Mouse (Mus musculus) 3T3-L1 (cell line): ENCODE measurements at regions not wholly inside any gene's neighbourhood (a gene's known extent, or its start where the extent isn't known, plus 50 kb on each side); places are given as distances from the start of the nearest gene placed in this dataset.
A peak's percentile ranks its signal among the peaks of the same experiment; 100 is the strongest.

ENCODE experiments used
- DNase-seq: peaks from one replicate; pipeline ENCODE4 v3.0.0-alpha.2; 2015; ENCODE audit warnings: low read depth, low spot score

DNA sequence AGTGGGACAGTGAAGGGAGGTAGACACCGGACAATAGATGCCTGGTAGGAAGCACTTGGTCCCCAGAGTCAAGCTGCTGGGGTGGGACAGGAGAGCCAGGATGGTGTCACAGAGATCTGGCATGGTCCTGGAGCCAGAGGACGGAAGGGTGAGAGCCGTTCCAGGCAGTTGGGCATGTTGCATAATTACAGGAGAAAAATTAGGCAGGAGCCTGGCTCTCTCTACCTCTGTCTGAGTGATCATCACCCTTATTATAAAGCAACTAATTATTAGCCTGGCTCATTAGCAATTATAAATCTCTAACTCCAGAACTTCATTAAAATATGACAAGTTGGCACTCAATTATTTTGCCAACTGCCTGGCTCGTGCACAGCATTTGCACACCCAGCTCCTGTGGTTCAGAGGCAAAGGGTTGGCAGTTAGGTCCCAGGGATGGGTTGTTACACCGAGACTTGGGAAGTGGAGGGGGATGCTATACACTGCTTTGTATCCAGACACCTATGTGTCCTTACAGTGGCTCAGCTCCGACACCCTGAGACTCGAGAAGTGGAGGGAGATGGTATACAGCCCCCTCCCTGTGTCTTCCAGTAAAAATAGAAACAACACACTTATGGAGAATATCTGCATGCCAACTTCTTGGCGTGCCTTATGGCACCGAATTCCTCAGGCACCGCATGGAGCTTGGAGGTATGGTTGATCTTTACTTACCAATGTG is 203.7 kb upstream of the Sdk2 start:
- no peak for DNase-seq

GRCm38 (mm10) chr11:114261959-114262358 is 195.1 kb upstream of the Sdk2 start:
- no peak for DNase-seq

DNA sequence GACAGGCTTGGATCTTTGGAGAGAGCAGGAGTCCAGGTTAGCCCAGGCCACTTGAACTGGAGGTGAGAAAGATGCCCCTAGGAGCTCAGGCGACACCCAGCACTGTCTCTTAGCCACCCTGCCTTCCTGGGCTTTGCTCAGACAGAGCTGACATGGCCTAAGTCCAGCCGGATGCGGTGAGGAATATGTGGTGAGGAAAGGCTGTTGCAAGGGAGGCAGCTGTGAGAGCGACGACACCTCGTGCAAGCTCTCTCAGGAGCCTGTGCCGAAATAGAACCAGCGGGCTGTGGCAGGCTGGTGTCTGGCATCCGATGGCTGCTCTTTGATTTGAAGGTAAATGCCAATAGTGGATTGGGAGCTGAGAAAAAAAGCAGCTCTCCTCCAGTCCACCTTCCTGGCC is 191.4 kb upstream of the Sdk2 start:
- no peak for DNase-seq

- DNase-seq: no peak
Measured at GRCm38 (mm10) chr11:114257756-114258155, 190.9 kb upstream of the Sdk2 start.

GRCm38 (mm10) chr11:114257061-114257460 is 190.2 kb upstream of the Sdk2 start:
- no peak for DNase-seq

DNA sequence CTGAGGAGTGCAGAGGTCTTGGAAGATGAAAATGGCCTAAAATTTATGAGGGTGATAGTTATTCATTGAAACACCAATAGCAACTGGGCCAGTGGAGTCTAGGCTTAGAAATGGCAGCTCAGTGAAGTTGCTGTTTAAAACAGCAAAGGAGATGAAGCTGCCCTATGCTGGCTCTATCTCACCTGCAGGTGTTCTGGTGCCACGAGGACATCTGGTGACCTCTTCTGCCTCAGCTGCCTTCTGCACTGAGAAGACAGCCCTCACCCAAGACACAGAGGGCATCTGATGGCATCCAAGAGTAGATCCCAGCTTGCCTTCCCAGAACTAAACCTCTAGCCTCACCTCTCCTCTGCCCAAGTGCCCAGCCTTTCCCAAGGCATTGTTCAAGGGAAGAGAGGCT is 187.5 kb upstream of the Sdk2 start:
- no peak for DNase-seq

DNA sequence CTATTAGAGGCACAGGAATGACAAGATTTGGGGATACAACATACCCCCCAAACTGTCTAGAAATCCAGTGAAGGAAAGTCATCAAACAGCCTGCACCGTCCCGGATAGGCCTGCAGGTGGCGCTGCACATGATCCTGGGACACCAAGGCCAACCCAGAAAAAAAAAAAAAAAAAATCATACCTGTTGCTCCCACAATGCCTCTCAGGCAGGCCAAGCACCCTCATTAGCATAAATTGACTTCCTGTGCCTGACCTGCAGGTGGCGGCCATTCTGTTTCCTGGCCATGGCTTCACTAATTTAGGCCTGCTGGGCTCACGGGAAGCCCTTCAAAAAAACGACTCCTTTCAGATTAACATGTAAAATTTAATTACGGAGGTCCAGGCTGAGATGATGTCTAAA is 184.8 kb upstream of the Sdk2 start:
- DNase-seq: peak; percentile 2

GRCm38 (mm10) chr11:114249215-114249614 is 182.4 kb upstream of the Sdk2 start:
- DNase-seq: no peak

DNA sequence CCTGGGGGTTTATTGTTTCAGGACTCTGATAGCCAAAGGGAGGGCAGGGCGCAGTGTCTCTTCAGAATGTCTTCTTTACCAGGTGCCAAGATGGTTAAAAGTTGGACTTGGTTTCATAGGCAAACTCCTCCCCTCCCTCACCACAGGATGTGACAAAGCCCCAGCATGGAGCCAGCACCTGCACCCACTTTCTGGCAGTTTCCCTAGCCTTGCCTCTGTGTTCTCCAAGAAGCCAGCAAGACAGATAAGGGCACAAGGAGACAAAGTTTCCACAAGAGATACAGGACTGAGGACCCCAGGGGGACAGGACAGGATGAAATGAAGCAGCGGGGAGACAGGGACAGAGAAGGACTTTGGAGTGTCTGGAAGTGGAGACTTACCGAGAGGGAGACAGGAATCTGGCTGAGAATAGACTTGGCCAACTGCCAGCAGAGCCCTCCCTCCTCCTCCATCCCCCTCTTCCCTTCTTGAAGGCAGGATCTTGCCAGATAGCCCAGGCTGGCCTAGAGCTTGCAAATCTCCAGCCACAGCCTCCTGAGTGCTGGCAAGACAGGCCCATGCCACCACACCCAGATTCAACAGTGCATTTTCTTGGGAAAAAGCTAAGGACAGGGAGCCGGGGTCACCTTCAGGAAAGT is 181.5 kb upstream of the Sdk2 start:
- no peak for DNase-seq

DNA sequence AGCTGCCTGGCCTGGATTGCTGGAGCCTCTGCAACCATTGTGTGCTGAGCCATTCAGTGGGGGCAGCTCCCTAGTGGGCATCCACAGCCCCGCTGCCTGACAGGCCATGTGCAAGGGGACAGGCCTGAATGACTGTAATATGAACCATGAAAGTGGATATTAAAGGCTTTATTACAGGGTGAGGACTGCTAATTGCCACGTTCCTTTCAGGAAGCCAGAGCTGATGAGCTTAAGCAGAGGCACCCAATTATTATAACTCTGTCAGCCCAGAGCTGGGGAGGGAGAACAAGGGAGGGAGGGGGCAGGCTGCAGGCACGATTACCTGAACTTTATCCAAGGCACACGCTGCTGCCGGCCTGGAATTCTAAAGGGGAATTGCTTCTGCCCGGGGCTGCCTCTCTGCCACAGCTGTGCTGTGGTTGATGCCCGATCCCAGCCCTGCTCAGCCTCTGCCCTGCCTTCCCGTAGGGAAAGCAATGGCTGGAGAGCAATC is 172.5 kb upstream of the Sdk2 start:
- DNase-seq: no peak

- DNase-seq: no peak
Measured at GRCm38 (mm10) chr11:114238801-114239200, 172.0 kb upstream of the Sdk2 start.

DNA sequence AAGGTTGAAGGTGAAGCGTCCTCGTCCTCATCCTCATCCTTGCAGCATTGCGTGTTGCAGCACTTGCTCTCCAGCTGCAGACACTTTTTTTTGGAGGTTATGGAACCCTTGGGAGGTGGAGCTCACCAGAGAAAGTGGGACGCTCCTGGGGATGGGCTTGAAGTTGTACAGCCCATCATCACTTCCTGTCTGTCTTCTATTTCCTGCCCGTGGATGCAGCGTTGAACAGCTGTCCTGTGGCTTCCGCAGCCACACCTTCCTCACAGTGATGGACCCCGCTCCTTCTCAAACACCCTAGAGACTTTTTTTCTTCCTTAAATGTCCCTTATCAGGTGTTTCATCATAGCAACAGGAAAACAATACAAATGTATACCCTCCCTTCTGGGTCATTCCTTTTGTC is 171.5 kb upstream of the Sdk2 start:
- DNase-seq: no peak

DNA sequence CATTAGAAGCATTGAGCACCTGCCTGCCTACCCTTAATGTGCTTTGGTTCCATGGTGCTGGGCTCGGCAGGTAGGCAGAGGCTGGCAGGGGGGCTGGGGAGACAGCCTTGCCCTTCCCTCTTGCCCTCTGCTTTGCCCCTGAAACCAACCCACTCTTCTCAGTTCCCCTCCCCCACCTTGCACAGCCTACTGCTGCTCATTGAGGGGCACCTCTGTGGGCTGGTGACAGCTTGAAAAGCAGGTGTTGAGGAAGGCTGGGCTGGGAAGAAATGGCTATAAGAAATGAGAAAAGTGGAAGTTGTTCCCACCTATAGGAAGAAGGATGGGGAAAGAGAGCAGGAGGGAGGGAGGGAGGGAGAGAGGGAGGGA is 167.7 kb upstream of the Sdk2 start:
- no peak for DNase-seq

DNA sequence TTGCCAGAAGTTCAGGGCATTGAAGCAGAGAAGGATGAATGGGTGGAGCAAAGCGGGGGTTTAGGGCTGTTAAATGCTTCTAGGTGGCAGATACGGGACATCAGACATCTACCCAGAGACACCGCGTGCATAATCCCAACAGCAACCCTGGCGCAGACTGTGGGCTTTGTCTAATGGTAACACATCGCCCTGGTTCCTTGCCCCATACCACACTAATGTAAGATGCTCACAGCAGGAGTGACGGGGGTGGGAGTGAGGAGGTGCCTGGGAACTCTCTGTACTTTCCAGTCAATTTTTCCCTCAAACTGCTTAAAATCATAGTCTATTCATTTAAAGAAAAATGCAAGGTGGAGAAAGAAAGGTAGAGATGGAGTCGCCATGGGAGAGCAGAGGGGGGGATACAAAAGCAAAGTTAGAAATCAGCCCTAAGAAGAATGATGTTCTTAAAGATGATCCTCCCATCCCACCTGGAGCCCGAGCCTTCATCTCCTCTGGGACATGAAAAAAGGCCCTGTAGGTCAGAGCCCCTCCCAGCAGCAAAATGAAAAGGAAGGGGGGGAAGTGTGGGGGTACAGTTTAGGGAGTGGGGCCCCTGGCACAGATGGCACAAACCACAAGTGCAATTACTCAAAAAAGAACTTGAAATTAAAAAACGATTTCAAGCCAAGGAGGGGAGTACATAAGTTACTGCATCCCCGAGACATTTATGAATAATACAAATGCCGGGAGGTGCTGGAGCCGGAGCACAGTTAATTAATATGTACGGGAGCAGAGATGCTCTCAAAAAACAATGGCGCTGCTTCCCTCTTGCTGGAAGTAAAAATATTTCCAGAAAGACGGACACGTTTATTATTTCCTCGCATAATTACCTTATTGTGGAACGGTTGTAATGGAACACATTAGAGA is 167.0 kb upstream of the Sdk2 start:
- no peak for DNase-seq

DNA sequence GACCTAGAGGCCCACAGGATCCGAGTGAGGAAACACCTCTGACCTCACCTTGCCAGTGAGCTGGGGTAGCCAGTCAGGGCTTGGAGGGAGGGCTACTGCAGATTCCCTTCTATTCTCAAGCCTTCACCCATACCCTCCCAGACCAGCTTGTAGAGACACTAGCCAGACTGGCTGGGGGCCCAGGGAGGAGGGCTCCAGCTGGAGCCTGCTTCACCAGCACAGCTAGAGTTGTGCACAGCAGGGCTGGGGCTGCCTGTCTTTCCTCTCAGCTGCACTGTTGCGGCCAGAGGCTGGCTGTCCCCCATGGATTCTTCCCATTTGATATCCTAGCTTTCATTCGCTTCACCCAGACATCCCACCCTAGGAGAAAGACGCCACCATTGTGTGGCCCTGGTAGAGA is 165.0 kb upstream of the Sdk2 start:
- no peak for DNase-seq

DNA sequence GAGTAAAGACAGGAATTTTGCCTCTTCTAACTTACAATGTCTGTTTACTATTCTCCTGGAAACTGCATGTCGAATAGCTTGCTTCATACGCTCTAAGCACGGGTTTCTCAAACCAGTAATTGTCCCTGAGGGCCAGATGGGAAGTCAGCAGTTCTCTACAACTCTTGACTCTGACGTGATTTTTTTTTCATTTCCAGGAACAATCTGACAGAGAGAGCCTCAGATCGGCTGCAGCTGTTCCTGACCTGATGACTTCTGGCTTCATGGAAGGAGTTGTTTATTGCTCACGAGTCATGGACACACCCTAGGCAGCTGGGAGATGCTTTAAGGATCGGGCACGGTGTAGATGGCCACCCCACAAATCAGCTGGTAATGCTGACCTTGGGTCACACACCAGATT is 162.9 kb upstream of the Sdk2 start:
- no peak for DNase-seq

GRCm38 (mm10) chr11:114229196-114229595 is 162.3 kb upstream of the Sdk2 start:
- DNase-seq: no peak

DNA sequence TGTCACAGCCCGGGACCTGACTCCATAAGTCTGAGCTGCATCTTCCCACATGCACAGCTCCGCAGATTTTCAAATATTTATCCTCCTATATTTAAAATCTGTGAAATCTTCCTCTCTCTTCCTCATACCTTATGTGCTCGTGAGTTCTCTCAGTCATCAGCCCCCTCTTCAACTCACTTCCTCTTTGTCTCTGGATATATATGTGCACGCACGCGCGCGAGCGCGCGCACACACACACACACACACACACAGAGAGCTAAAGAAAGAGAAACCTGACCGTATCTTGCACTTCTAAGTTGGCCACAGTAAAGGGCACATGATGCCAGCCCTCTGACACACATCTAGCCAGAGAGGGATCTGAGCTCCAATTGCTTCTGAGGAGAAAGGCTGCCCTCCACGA is 159.7 kb upstream of the Sdk2 start:
- no peak for DNase-seq

GRCm38 (mm10) chr11:114224706-114225105 is 157.9 kb upstream of the Sdk2 start:
- DNase-seq: no peak

- DNase-seq: no peak
Measured at GRCm38 (mm10) chr11:114223061-114223460, 156.2 kb upstream of the Sdk2 start.

- no peak for DNase-seq
Measured at GRCm38 (mm10) chr11:114220466-114220865, 153.6 kb upstream of the Sdk2 start.

- DNase-seq: no peak
Measured at GRCm38 (mm10) chr11:114218732-114219506, 152.1 kb upstream of the Sdk2 start.
